Mouse (Mus musculus) forebrain, embryonic 11.5 days (tissue): ENCODE results near the gene Rbm44. TPM values are rescaled to one million over a fixed set of nuclear protein-coding genes. Genes with fewer than 3 reads are reported as not detected.

ENCODE experiments used
- ATAC-seq: fragments of 200-750 bp; cut with Nextera tagmentation; replicated peaks from 2 replicates; pipeline ENCODE4 v1.8.0; 2017; ENCODE audit warnings: moderate TSS enrichment; ENCODE audit not compliant: low FRiP score
- DNase-seq: peaks from one replicate; pipeline ENCODE4 v3.0.0-alpha.2; 2017; ENCODE audit warnings: low spot score
- H3K27ac ChIP-seq: fragments of 300-500 bp; sonication (generic); 2 replicates; pipeline ENCODE4 v1.5.1; 2014; ENCODE audit warnings: low read depth, low read length
- H3K27me3 ChIP-seq: fragments of 300-500 bp; sonication (generic); 2 replicates; pipeline ENCODE4 v1.6.1; 2014; ENCODE audit warnings: mild to moderate bottlenecking, low read length, mixed read lengths; ENCODE audit not compliant: control insufficient read depth, insufficient read depth
- H3K36me3 ChIP-seq: fragments of 300-500 bp; sonication (generic); 2 replicates; pipeline ENCODE4 v1.6.1; 2014; ENCODE audit warnings: mild to moderate bottlenecking, low read length, moderate library complexity, mixed read lengths; ENCODE audit not compliant: control insufficient read depth, insufficient read depth
- H3K4me1 ChIP-seq: fragments of 300-500 bp; sonication (generic); replicated peaks from 2 replicates; pipeline ENCODE4 v1.6.1; 2014; ENCODE audit warnings: low read length, mixed read lengths; ENCODE audit not compliant: control insufficient read depth, insufficient read depth
- H3K4me2 ChIP-seq: fragments of 300-500 bp; sonication (generic); 2 replicates; pipeline ENCODE4 v1.6.1; 2014; ENCODE audit warnings: low read depth, mild to moderate bottlenecking, low read length, moderate library complexity, mixed read lengths; ENCODE audit not compliant: severe bottlenecking
- H3K4me3 ChIP-seq: fragments of 300-500 bp; sonication (generic); 2 replicates; pipeline ENCODE4 v1.5.1; 2014; ENCODE audit warnings: low read depth, low read length
- H3K9ac ChIP-seq: fragments of 300-500 bp; sonication (generic); 2 replicates; pipeline ENCODE4 v1.6.1; 2014; ENCODE audit warnings: low read length
- H3K9me3 ChIP-seq: fragments of 300-500 bp; sonication (generic); 2 replicates; pipeline ENCODE4 v1.6.1; 2016; ENCODE audit warnings: low read length, mixed read lengths; ENCODE audit not compliant: control insufficient read depth
- WGBS: fragments of 180-500 bp; shearing (Covaris S2); extraction: QIAGEN DNeasy Blood & Tissue Kit; methylation state at CpG from one replicate; pipeline ENCODE4 v1.1.7; 2014; 5-methylcytosine and 5-hydroxymethylcytosine counted together
- polyA plus RNA-seq: library from polyadenylated mRNA; unstranded; fragments of >200 nt; fragmentation: Nextera tagmentation; extraction: Ambion mirVana; gene quantifications from 2 replicates; pipeline ENCODE4 v1.2.1, GENCODE M21; 2014

Rbm44 gene
- polyA plus RNA-seq, 1 experiment from 2014 or later, result 0.51 TPM

- H3K9me3 ChIP-seq, result no peaks in the 10 kb centered on the region
- H3K9ac ChIP-seq, result no peak overlapping the region
- no peaks in the 10 kb centered on the region for H3K27me3 ChIP-seq
- DNase-seq (no peak), ATAC-seq (no peak)
- H3K4me1 ChIP-seq, result no peaks in the 10 kb centered on the region
- H3K4me3 ChIP-seq, result no peak overlapping the region
- no peaks in the 10 kb centered on the region for H3K36me3 ChIP-seq
- H3K27ac ChIP-seq, result no peak overlapping the region
- WGBS, result 84% methylated on average over 8 of the region's 8 CpGs
- no peak overlapping the region for H3K4me2 ChIP-seq
Measured at GRCm38 (mm10) chr1:91192184-91192583, 47.3 kb downstream of the Rbm44 start.

GRCm38 (mm10) chr1:91193242-91193641 lies 48.4 kb downstream of the Rbm44 start:
- Histone ChIP-seq H3K27ac (no peak overlapping the region), H3K4me3 (no peak overlapping the region), H3K4me2 (no peak overlapping the region), H3K36me3 (no peaks in the 10 kb centered on the region), H3K9me3 (no peaks in the 10 kb centered on the region), H3K4me1 (no peaks in the 10 kb centered on the region), H3K27me3 (no peaks in the 10 kb centered on the region), H3K9ac (no peak overlapping the region)
- ATAC-seq (no peak), DNase-seq (no peak)
- WGBS, result 90% methylated on average over 4 of the region's 4 CpGs

- no peak for ATAC-seq
Measured at GRCm38 (mm10) chr1:91193680-91194079, 48.8 kb downstream of the Rbm44 start.

GRCm38 (mm10) chr1:91199793-91200192 lies 54.9 kb downstream of the Rbm44 start:
- 90% methylated on average over 10 of the region's 10 CpGs for WGBS
- Histone ChIP-seq H3K27me3 (no peaks in the 10 kb centered on the region), H3K4me2 (no peak overlapping the region), H3K9ac (no peak overlapping the region), H3K27ac (no peak overlapping the region), H3K36me3 (no peaks in the 10 kb centered on the region), H3K4me3 (no peak overlapping the region), H3K4me1 (no peaks in the 10 kb centered on the region), H3K9me3 (no peaks in the 10 kb centered on the region)
- no peak for DNase-seq
- ATAC-seq, result no peak

More at GRCm38 (mm10) chr1:91193680-91194079, 48.8 kb downstream of the Rbm44 start:
- Histone ChIP-seq H3K4me3 (no peak overlapping the region), H3K9me3 (no peaks in the 10 kb centered on the region), H3K27ac (no peak overlapping the region), H3K36me3 (no peaks in the 10 kb centered on the region), H3K4me2 (no peak overlapping the region), H3K27me3 (no peaks in the 10 kb centered on the region), H3K4me1 (no peaks in the 10 kb centered on the region), H3K9ac (no peak overlapping the region)
- WGBS, result 90% methylated on average over 4 of the region's 4 CpGs
- no peak for DNase-seq

- Histone ChIP-seq H3K27me3 (no peaks in the 10 kb centered on the region), H3K36me3 (no peaks in the 10 kb centered on the region), H3K4me2 (no peak overlapping the region), H3K9me3 (no peaks in the 10 kb centered on the region), H3K27ac (no peak overlapping the region), H3K4me1 (no peaks in the 10 kb centered on the region), H3K4me3 (no peak overlapping the region), H3K9ac (no peak overlapping the region)
- ATAC-seq (no peak), DNase-seq (no peak)
- WGBS, result 58% methylated on average over 3 of the region's 3 CpGs
Measured at GRCm38 (mm10) chr1:91201122-91201521, 56.2 kb downstream of the Rbm44 start.

GRCm38 (mm10) chr1:91204221-91204765 lies 59.4 kb downstream of the Rbm44 start:
- Histone ChIP-seq H3K4me3 (no peak overlapping the region), H3K4me1 (no peaks in the 10 kb centered on the region), H3K27ac (no peak overlapping the region), H3K9ac (no peak overlapping the region), H3K4me2 (no peak overlapping the region), H3K9me3 (no peaks in the 10 kb centered on the region), H3K36me3 (no peaks in the 10 kb centered on the region), H3K27me3 (no peaks in the 10 kb centered on the region)
- ATAC-seq (no peak), DNase-seq (no peak)
- 77% methylated on average over 5 of the region's 5 CpGs for WGBS

DNA sequence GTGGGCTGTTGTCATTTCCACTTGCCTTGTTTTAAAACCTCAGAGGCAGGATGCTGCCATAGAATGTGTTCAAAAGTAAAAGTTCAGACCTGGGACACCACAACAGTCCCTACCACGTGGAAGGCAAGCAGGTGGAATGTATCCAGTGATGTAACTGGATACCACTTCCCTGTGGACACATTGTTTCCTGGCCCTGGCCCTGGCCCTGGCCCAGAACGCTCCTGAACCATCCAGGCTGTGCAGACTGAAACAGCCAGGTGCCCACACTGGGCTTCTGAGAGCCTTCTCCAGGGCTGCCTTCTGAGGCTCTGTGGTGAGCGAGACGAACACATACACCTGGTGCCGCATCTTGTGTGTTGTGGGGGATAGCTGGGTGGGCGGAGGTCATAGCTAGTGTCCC lies 60.8 kb downstream of the Rbm44 start:
- DNase-seq (no peak), ATAC-seq (no peak)
- Histone ChIP-seq H3K4me1 (no peaks in the 10 kb centered on the region), H3K4me3 (no peak overlapping the region), H3K9ac (no peak overlapping the region), H3K27ac (no peak overlapping the region), H3K9me3 (no peaks in the 10 kb centered on the region), H3K36me3 (no peaks in the 10 kb centered on the region), H3K4me2 (no peak overlapping the region), H3K27me3 (no peaks in the 10 kb centered on the region)
- WGBS, result 78% methylated on average over 6 of the region's 6 CpGs

GRCm38 (mm10) chr1:91206336-91206735 lies 61.4 kb downstream of the Rbm44 start:
- Histone ChIP-seq H3K4me3 (no peak overlapping the region), H3K36me3 (no peaks in the 10 kb centered on the region), H3K4me1 (no peaks in the 10 kb centered on the region), H3K9me3 (no peaks in the 10 kb centered on the region), H3K4me2 (no peak overlapping the region), H3K9ac (no peak overlapping the region), H3K27ac (no peak overlapping the region), H3K27me3 (no peaks in the 10 kb centered on the region)
- no peak for ATAC-seq
- DNase-seq, result no peak
- 78% methylated on average over 8 of the region's 8 CpGs for WGBS

DNA sequence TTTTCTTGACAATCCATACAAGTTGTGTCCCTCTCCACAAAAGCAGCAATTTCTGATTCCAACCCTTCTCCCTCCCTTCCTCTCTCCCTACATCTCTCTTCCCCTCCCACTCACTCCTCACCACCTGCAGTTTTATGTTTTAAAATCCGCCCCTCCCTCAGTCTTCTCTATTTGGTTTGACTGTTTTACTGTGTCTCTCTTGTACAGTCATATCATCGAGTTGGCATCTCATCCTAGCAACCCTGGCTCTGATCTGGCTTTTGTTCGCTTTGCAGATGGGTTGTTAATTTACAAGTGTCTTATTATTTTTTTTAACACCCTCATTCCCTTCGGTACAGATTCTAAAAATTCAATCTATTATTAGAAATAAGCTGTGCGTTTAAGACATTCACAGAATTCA lies 62.0 kb downstream of the Rbm44 start:
- Histone ChIP-seq H3K27ac (no peak overlapping the region), H3K27me3 (no peaks in the 10 kb centered on the region), H3K9me3 (no peaks in the 10 kb centered on the region), H3K4me2 (no peak overlapping the region), H3K9ac (no peak overlapping the region), H3K4me1 (no peaks in the 10 kb centered on the region), H3K4me3 (no peak overlapping the region), H3K36me3 (no peaks in the 10 kb centered on the region)
- DNase-seq (no peak), ATAC-seq (no peak)
- WGBS, result 87% methylated on average over 5 of the region's 5 CpGs
